Mouse (Mus musculus): ENCODE measurements around the gene C1qtnf6. TPM values are rescaled to one million over a fixed set of nuclear protein-coding genes. Genes with fewer than 3 reads are reported as not detected.

The C1qtnf6 gene
- total RNA-seq, 2 experiments from 2014 or later = 14.4 to 15.9 TPM

DNA sequence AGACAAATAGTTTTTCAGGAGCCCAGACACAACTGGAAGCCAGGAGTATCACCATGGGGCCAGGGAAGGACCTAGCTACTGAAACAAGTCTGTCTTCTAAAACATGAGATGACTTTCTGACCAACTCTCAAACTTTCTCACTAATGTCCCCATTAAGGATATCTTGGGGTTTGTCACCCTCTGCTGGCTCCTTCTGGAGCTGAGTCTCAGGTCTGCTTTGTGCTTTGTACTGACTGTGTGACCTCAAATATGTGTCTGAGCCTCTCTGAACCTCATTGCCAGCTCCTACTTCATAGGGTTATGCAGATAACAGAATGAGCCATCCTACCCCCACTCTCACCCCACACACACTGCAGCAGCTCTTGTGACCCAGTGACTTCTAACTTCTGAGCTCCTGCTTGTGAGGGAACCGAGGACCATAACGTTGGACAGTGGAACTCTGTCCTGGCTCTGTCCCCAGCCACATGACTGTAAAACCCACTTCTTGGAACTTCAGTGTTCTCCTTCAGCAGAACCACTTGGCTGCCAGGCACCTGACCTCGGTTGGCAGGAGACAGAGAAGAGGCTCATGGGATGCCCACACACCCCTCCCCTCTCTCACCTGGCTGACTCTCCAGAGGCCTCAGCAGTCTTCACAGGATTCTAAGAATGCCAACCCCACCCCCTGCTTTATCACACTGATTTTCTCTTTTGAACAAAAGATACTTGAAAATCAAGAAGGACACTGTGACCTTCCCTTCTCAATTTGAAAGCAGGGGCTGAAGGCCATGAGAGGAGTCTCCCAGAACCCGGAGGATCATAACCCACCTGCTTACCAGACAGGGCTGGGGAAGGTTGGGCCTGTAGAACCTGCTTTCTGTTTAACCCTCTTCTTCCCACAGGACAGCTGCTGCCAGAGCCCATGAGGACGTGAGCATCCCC is 16.5 kb upstream of the C1qtnf6 start:
- intact Hi-C loops (cut with DNase I) = no loop called here
- DNase-seq (ENCODE audit: extremely low spot score in 1 of 2, low spot score in 2 of 2) = no peak

DNA sequence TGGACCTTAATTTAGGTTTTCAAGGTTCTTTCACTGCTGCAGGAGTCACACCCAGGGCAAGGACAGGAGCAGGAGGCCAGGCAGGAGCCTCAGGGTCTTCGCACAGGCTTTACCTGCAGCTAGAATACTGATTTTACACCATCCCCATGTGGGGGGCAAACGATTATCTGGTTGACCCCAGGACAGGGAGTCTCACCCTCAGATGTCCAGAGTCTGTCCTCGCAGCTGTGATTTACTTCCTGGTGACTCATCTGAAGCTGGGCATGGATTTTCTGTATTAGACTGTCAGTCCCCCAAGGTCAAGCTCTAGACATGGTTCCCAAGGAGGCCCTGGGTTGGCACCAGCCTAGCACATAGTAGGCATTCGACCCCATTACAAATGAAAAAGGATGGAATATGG is 14.8 kb upstream of the C1qtnf6 start:
- intact Hi-C loops (cut with DNase I) = no loop called here

DNA sequence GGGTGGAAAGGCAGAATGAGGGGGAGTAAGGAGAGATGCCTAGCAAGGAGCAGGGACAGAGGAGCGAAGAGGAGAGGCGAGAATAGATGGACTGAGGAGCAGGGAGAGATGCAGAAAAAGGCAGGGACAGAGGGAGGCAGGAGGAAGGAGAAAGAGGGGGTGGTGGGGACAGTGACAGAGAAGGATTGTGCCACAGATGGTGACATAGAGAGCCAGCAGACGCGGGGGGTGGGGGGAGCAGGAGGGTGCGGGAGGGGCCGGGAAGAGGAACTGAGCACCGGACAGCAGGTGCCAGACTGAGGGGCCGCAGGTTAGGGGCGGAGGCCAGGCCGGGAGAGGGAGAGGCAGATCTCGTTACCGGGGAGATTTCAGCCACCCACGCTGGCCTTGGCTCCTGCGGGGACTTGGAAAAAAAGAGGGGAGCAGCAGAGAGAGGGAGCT is 13.4 kb upstream of the C1qtnf6 start, which contains the start of gene Sstr3:
Gene Sstr3 (minus strand): TSS at position 125 of the 441 bp plus-strand sequence.
- intact Hi-C loops (cut with DNase I) = no loop called here
- peak in 1 of 2 experiments; percentile 65 for DNase-seq (ENCODE audit: extremely low spot score in 1 of 2, low spot score in 2 of 2)

More for the DNA sequence above, 14.8 kb upstream of the C1qtnf6 start:
- DNase-seq (ENCODE audit: extremely low spot score in 1 of 2, low spot score in 2 of 2) = no peak

DNA sequence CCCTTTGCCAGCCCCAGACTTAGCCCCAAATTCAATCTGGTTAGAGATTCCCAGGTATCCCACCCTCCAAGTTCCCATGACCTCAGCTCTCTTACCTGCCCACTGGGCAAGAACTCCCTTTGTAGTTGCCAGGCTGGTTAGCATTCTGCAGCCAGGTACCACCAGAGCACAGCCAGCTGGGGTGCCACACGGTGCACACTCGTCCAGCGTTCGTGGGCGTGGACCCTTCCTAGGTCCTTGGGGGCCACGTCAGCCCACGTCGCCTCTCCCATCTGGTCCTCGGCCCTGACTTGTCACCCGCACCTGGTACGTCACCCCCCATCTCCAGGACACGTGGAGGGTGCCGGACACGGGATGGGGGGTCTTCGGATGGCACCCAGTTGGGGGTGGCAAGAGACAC is 12.8 kb upstream of the C1qtnf6 start:
- DNase-seq (ENCODE audit: extremely low spot score in 1 of 2, low spot score in 2 of 2) = peak in 1 of 2 experiments; percentile 58
- intact Hi-C loops (cut with DNase I) = no loop called here

DNA sequence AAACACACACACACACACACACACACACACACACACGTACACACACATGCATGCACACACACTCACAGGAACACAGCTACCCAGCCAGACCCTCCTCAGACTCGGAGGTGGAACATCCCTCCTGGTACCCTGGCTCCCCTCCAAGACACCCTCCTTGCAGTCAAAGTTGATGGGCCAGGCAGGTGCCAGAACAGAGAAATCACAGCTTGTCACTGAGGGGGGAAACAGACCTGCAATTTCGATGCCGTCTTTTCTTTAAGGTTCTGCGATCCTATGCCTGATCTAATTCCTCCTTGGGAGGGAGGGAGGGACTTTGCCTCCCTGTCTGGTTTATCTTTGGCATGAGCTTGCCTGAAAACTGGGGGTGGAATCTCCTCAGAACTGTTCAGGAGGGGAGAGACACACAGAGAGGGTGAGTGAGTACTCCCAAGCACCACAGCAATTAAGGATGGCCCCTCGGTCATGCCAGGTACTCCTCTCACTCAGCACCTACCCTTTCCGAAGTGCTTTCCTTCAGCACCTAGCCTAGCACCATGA is 11.6 kb upstream of the C1qtnf6 start:
- no peak for DNase-seq (ENCODE audit: extremely low spot score in 1 of 2, low spot score in 2 of 2)
- intact Hi-C loops (cut with DNase I) = no loop called here

DNA sequence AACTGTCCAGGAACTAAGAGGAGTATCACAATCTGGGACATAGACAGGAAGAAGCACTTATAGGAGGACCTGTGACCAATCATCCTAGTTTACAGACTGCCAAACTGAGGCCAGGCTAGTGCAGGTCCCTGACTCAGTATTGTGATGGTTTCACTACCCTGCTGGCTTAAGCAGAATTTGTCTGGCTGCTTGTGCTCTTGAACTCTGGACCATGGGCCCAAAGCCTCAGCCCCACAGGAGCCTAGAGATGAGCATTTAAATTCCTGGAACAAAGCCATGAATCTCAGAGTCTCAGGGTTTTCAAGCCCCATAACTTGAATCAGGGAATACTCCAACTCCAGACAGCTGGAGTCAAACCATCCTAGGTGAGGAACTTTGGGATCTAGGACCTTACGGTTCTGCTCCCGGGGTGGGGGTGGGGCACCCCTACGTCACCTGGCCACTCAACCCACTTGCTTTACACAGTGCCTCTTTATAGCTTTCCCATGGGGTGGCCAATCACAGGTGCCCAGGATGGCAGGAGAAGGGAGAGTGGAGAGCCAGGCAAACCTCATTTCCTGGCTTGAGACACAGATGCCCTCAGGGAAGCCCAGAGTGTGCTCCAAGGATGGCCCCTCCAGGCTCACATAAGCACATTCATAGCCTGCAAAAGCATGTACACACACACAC is 11.0 kb upstream of the C1qtnf6 start:
- DNase-seq (ENCODE audit: extremely low spot score in 1 of 2, low spot score in 2 of 2) = no peak
- intact Hi-C loops (cut with DNase I) = no loop called here

- intact Hi-C loops (cut with DNase I) = no loop called here
- DNase-seq (ENCODE audit: extremely low spot score in 1 of 2, low spot score in 2 of 2) = no peak
These were observed 10.4 kb upstream of the C1qtnf6 start for GRCm38 (mm10) chr15:78541606-78542005.

DNA sequence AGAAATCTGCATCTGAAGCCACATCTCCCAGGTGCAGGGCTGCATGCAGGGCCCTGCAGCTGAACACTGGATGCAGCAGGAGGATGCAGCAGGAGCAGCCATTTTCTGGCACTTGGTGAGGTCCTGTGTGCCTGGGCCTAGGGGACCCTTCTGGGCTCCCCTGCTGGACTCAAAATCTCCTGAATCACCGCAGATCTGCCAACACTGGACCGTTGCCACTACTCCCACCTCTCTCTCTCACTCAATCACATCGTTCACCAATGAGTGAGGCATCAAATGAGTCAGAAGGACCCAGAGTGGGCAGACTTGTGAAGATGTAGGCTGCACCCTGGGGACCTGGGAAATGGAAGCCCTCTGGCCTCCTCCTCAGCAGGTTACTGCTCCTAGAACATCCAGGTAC is 9.8 kb upstream of the C1qtnf6 start:
- DNase-seq (ENCODE audit: extremely low spot score in 1 of 2, low spot score in 2 of 2) = no peak
- intact Hi-C loops (cut with DNase I) = no loop called here

DNA sequence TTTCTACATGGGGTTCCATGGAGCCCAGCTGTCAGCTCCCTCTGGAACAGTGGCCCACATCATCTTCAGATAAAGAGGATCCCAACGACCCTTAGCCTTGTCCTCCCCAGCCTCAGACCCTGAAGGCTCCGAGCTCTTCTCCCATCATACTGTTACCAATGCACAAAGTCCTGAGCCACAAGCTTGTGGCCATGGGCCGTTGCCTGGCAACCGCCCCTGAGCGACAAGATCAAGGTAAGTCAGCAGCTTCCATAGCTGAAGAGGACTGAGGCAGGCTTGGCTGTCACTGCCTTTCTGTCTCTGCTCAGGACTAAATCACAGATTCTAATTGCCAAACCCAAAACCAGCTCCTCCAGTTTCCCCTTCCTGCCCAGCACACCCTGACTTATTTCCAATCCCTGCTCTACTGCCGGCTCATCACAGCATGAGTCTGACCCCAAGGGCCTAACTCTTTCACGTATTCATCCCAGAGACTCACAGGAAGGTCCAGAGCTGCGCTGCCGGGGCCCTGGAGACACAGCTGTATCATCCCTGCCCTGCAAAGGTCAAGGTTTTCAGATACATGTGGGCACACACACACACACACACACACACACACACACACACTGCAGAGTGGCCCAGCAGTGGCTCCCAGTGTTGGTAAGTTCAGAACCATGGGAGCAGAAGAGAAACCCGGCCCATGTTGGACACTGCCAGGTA is 4.7 kb upstream of the C1qtnf6 start:
- intact Hi-C loops (cut with DNase I) = no loop called here
- no peak for DNase-seq (ENCODE audit: extremely low spot score in 1 of 2, low spot score in 2 of 2)

GRCm38 (mm10) chr15:78533346-78533835 is 2.2 kb upstream of the C1qtnf6 start:
- DNase-seq (ENCODE audit: extremely low spot score in 1 of 2, low spot score in 2 of 2) = no peak
- intact Hi-C loops (cut with DNase I) = loop anchor here (5.0 kb wide), 2 partner anchors 86 to 356 kb away; no protein-coding TSS in a partner anchor

GRCm38 (mm10) chr15:78532566-78533345 is 1.5 kb upstream of the C1qtnf6 start:
- no peak for DNase-seq (ENCODE audit: extremely low spot score in 1 of 2, low spot score in 2 of 2)
- intact Hi-C loops (cut with DNase I) = loop anchor here (5.0 kb wide), 2 partner anchors 85 to 355 kb away; no protein-coding TSS in a partner anchor

DNA sequence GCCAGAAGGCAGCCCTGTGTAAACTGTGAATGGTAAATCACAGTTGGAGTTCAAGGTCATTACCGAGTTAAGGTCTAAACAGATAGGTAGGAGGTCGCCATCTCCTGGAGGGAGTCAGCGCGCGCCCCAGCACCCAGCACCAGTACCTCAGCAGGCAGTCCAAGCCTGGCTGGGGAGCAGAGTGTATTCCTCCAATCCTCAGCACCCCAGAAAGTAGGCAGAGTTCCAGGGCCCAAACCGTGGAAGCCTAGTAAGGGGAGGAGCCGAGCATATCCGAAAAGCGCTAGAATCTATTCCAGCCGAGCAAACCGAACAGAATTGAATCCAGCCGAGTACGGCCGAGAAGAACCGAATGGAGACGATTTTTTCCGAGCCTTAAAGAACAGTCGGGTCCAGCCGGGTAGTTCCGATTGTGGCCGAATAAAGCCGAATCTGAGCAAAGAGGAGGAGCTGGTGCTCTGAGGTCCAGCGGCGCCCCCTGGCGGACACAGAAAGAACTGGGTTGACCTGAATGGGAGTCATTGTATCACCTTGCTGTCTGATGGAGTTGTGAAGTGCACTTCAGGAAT is 769 bp upstream of the C1qtnf6 start:
- DNase-seq (ENCODE audit: extremely low spot score in 1 of 2, low spot score in 2 of 2) = peak; percentile 97 to 100
- intact Hi-C loops (cut with DNase I) = loop anchor here (5.0 kb wide), 2 partner anchors 85 to 355 kb away; no protein-coding TSS in a partner anchor

DNA sequence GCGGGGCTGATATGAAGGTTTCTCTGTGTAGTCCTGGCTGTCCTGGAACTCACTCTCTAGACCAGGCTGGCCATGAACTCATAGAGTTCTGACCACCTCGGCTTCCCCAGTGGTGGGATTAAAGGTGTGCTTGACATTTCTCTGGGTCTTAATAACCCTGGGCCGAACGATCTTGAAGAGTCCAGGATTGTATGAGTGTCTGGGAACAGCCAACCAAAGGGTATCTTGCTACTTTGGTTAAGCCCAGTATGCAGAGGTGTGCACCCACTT is 170 bp upstream of the C1qtnf6 start:
- intact Hi-C loops (cut with DNase I) = loop anchor here (5.0 kb wide), 2 partner anchors 84 to 354 kb away; no protein-coding TSS in a partner anchor
- no peak for DNase-seq (ENCODE audit: extremely low spot score in 1 of 2, low spot score in 2 of 2)

GRCm38 (mm10) chr15:78530141-78530540 is 1.1 kb downstream of the C1qtnf6 start:
- no peak for DNase-seq (ENCODE audit: extremely low spot score in 1 of 2, low spot score in 2 of 2)
- intact Hi-C loops (cut with DNase I) = loop anchor here (5.0 kb wide), 2 partner anchors 83 to 353 kb away; no protein-coding TSS in a partner anchor

DNA sequence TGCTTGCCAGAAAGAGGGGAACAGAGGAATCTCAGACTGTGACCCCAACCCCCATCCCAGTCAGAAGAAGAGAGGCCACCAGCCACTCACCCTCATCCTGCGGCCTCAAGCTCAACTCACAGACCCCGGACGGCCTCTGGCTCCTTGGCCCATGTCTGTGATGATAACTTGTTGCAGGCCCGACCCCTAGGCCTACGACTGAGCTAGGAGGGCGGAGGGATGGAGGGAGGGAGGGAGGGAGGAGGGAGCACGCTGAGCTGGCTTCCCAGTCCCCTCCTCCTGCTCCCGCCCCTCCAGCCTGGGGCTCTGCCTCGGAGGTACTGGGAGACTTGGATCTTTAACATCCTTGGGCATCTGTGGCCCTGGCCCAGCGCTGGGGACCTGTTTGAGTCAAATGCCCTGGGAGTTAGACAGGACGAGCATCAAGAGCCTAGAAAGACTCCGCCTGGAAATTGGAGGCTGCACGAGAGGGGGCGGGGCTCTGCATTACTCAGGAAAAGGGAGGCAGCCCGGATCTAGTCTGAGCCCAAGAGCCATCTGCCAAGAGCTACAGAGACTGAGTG is 1.7 kb downstream of the C1qtnf6 start:
- DNase-seq (ENCODE audit: extremely low spot score in 1 of 2, low spot score in 2 of 2) = peak in 1 of 2 experiments; percentile 84
- intact Hi-C loops (cut with DNase I) = no loop called here

GRCm38 (mm10) chr15:78528726-78529411 is 2.3 kb downstream of the C1qtnf6 start:
- DNase-seq (ENCODE audit: extremely low spot score in 1 of 2, low spot score in 2 of 2) = no peak
- intact Hi-C loops (cut with DNase I) = no loop called here

DNA sequence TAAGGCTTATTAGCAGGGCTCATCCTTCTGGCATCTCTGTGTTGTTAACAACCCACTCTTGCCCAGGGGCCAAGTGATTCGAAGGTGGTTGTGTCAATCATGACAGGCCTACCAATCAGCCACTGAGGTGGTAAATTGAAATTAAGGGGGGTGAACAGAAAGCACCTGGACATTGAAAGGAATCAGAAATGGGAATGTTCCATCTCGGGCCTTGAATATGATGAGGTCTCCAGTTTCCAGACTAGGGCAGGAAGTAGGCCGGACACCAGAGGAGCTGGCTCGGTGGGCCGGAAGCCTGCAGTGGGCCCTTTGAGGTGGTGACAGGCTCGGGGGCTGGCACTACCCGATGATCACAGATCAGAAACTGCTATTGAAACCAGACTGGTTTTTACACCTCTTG is 3.2 kb downstream of the C1qtnf6 start:
- DNase-seq (ENCODE audit: extremely low spot score in 1 of 2, low spot score in 2 of 2) = peak in 1 of 2 experiments; percentile 70
- intact Hi-C loops (cut with DNase I) = no loop called here
